In genomic region chr6:56691205-56691604, GRCm38 (mm10) we compare ENCODE assay signal across 9 mouse cellular contexts. TPM values are rescaled to one million over a fixed set of nuclear protein-coding genes. Genes with fewer than 3 reads are reported as not detected.
DNase-seq lines count a peak whose midpoint lies in the region; ATAC-seq and TF ChIP-seq lines count a peak whose summit lies in the region.
"Had no signal": no experiment of that assay in that cellular context is flagged by ENCODE, and none has a peak within 500 bp of the region (broad histone marks: within the 10 kb centered on the region; RNA-seq: fewer than 3 reads in every experiment).

No protein-coding gene starts in this region.

- H3K4me2 ChIP-seq in liver, embryonic 14.5 days (ENCODE audit: low read depth): no peak overlapping the region
- H3K4me2 ChIP-seq: heart, embryonic 15.5 days had no signal

- no peak for TF ChIP-seq EP300 in liver, embryonic 14.5 days (IDR thresholded peaks at IDR 0.05; ENCODE audit: low read depth)

- no peak overlapping the region for H3K27ac ChIP-seq in cortical plate, adult 2 months (ENCODE audit: insufficient read depth, low read length)
- H3K27ac ChIP-seq in liver, embryonic 14.5 days: no peak overlapping the region
- H3K27ac ChIP-seq: heart, embryonic 15.5 days had no signal

- no peaks in the 10 kb centered on the region for H3K27me3 ChIP-seq in liver, embryonic 14.5 days (ENCODE audit: control insufficient read depth, insufficient read depth, low read length)
- H3K27me3 ChIP-seq: heart, embryonic 15.5 days had no signal

- H3K4me3 ChIP-seq in cortical plate, adult 2 months (ENCODE audit: insufficient read depth, low read length): no peak overlapping the region
- H3K4me3 ChIP-seq in liver, embryonic 14.5 days (ENCODE audit: insufficient read depth in 1 of 2, low read depth in 2 of 2, low read length in 2 of 2): no peak overlapping the region
- H3K4me3 ChIP-seq: heart, embryonic 15.5 days had no signal

- ATAC-seq in liver, embryonic 14.5 days (ENCODE audit: insufficient read depth): 0 out of 2 replicates have a peak, but pooled peaks have one; percentile 8

- TF ChIP-seq POLR2A in cortical plate, adult 2 months (IDR thresholded peaks at IDR 0.05; ENCODE audit: extremely low read depth, insufficient read depth, low read length): no peak

- H3K9me3 ChIP-seq in liver, embryonic 14.5 days (ENCODE audit: control insufficient read depth, low read length): no peaks in the 10 kb centered on the region
- H3K9me3 ChIP-seq: heart, embryonic 15.5 days had no signal

- peak; percentile 65 for DNase-seq in CD4-positive helper T cell, adult 2 months (ENCODE audit: low read depth, low spot score)
- DNase-seq in adipocyte (ENCODE audit: low spot score): peak; percentile 76
- peak; percentile 35 to 74 for DNase-seq in gastrocnemius, postnatal 4 days (ENCODE audit: low spot score in 2 of 2)
- DNase-seq in kidney, postnatal 14 days: peak; percentile 74
- peak; percentile 46 to 63 (median 52) for DNase-seq in liver, embryonic 14.5 days (ENCODE audit: low read depth in 3 of 3, low spot score in 3 of 3)
- peak; percentile 9 for DNase-seq in ovary, adult 18-20 months (ENCODE audit: low spot score)
- peak; percentile 78 for DNase-seq in thymus, postnatal 0 days (ENCODE audit: low spot score)

- no peak overlapping the region for H3K9ac ChIP-seq in liver, embryonic 14.5 days (replicated peaks)
- H3K9ac ChIP-seq: heart, embryonic 15.5 days had no signal

- WGBS in liver, embryonic 14.5 days (ENCODE audit: insufficient replicate concordance): 3% methylated on average over 2 of the region's 2 CpGs

- peak; percentile 72 for TF ChIP-seq CTCF in cortical plate, adult 2 months (IDR thresholded peaks at IDR 0.05; ENCODE audit: extremely low read depth, insufficient read depth, low read length)
- TF ChIP-seq CTCF in liver, embryonic 14.5 days (IDR thresholded peaks at IDR 0.05; ENCODE audit: low read depth): peak; percentile 83

- no peaks in the 10 kb centered on the region for H3K4me1 ChIP-seq in cortical plate, adult 2 months (ENCODE audit: control insufficient read depth, insufficient read depth, low read length)
- no peaks in the 10 kb centered on the region for H3K4me1 ChIP-seq in liver, embryonic 14.5 days (replicated peaks; ENCODE audit: control insufficient read depth in 2 of 2, insufficient read depth in 2 of 2, low read length in 1 of 2)
- H3K4me1 ChIP-seq: heart, embryonic 15.5 days had no signal

- no peaks in the 10 kb centered on the region for H3K36me3 ChIP-seq in liver, embryonic 14.5 days (replicated peaks; ENCODE audit: control insufficient read depth, insufficient read depth, low read depth)
- H3K36me3 ChIP-seq: heart, embryonic 15.5 days had no signal

RNA-seq across cellular contexts. Expression of gene Lsm5, which starts 13.3 kb away (rescaled TPM):
- polyA plus RNA-seq in cortical plate, adult 2 months (2012; rRNA removed): 23.5 and 24.2 TPM in 2 replicates
- total RNA-seq in gastrocnemius, postnatal 4 days (2021): 10 to 100 TPM; 36.0 to 42.8 TPM
- 58.8 and 65.7 TPM in 2 replicates for polyA plus RNA-seq in liver, embryonic 14.5 days (2012; rRNA removed)
- polyA plus RNA-seq in liver, embryonic 14.5 days (2014; fragmentation: Nextera tagmentation; extraction: Ambion mirVana): 92.0 and 108 TPM in 2 replicates
- 260 TPM in 2 replicates for polyA plus RNA-seq in thymus, postnatal 0 days (2015; fragmentation: Nextera tagmentation; extraction: Ambion mirVana)

RNA-seq across cellular contexts. Expression of gene Avl9, which starts 23.5 kb away (rescaled TPM):
- polyA plus RNA-seq in cortical plate, adult 2 months (2012; rRNA removed): 18.9 and 20.7 TPM in 2 replicates
- total RNA-seq in gastrocnemius, postnatal 4 days (2021): 10 to 100 TPM in 1 of 2 experiments, 1 to 10 TPM in 1; 8.9 to 10.3 TPM
- polyA plus RNA-seq in liver, embryonic 14.5 days (2012; rRNA removed): 1.5 and 2.2 TPM in 2 replicates
- polyA plus RNA-seq in liver, embryonic 14.5 days (2014; fragmentation: Nextera tagmentation; extraction: Ambion mirVana): 3.2 and 3.4 TPM in 2 replicates
- 16.6 and 20.0 TPM in 2 replicates for polyA plus RNA-seq in thymus, postnatal 0 days (2015; fragmentation: Nextera tagmentation; extraction: Ambion mirVana)

Comparison
In these comparisons a context has a peak if more than half of its experiments do, and no peak if none do; other contexts are left out.
1. DNase-seq: peak in every context shown above with its lines; median percentile 78 in thymus, postnatal 0 days; 76 in adipocyte; 74 in kidney, postnatal 14 days; 65 in CD4-positive helper T cell, adult 2 months; 54 in gastrocnemius, postnatal 4 days; 52 in liver, embryonic 14.5 days; 9 in ovary, adult 18-20 months.